Mouse (Mus musculus): ENCODE results near the gene Clec2e. TPM values are rescaled to one million over a fixed set of nuclear protein-coding genes. Genes with fewer than 3 reads are reported as not detected.
A peak's percentile ranks its signal among the peaks of the same experiment; 100 is the strongest.
"Not testable (repeated sequence)": the region's sequence is repeated elsewhere in the genome, so short reads cannot be mapped to it uniquely, and the experiment has no call there.

The Clec2e gene
- polyA plus RNA-seq, 1 experiment from 2014 or later: not detected

DNA sequence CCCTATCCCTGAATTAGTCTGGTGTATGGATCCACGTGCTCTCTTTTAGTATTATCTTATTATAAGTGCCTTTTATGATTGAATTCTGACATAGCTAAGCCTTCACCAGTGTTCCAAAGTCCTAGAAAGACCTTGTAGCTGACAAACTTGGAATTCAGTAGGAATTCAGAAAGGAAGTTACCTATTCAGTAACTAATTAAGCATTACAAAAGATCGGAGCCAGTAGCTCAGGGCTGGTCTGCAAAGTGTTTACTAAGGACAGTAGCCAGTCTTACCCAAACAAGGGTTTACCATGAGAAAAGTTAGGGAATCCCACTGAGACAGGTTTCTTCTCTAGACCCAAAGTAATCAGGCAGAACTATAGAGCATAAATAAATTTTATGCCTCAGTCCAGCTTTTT, 14.7 kb downstream of the Clec2e start:
- not testable (repeated sequence) for H3K4me1 ChIP-seq (ENCODE audit: control insufficient read depth, insufficient read depth, low read length); ATAC-seq (ENCODE audit: insufficient number of reproducible peaks, insufficient read depth, low FRiP score, low read depth); H3K27me3 ChIP-seq (ENCODE audit: control insufficient read depth, insufficient read depth, low read length); H3K4me2 ChIP-seq (replicated peaks; ENCODE audit: low read depth, low read length); H3K4me3 ChIP-seq (ENCODE audit: low read depth, low read length); H3K9ac ChIP-seq (replicated peaks; ENCODE audit: low read depth, low read length); H3K9me3 ChIP-seq (ENCODE audit: control insufficient read depth, low read depth, low read length); H3K36me3 ChIP-seq (ENCODE audit: control insufficient read depth, insufficient read depth, low read length); H3K27ac ChIP-seq (ENCODE audit: low read length)
- 79% methylated on average over 2 of the region's 2 CpGs for WGBS

- Histone ChIP-seq H3K36me3 (ENCODE audit: control insufficient read depth, insufficient read depth, low read length) (no peaks in the 10 kb centered on the region), H3K9ac (replicated peaks; ENCODE audit: low read depth, low read length) (no peak overlapping the region), H3K27me3 (ENCODE audit: control insufficient read depth, insufficient read depth, low read length) (no peaks in the 10 kb centered on the region), H3K4me2 (replicated peaks; ENCODE audit: low read depth, low read length) (no peak overlapping the region), H3K4me3 (ENCODE audit: low read depth, low read length) (no peak overlapping the region), H3K9me3 (ENCODE audit: control insufficient read depth, low read depth, low read length) (no peaks in the 10 kb centered on the region), H3K4me1 (ENCODE audit: control insufficient read depth, insufficient read depth, low read length) (no peaks in the 10 kb centered on the region), H3K27ac (ENCODE audit: low read length) (no peak overlapping the region)
- no peak for ATAC-seq (ENCODE audit: insufficient number of reproducible peaks, insufficient read depth, low FRiP score, low read depth)
- WGBS: 90% methylated on average over 6 of the region's 6 CpGs
These were observed 15.6 kb downstream of the Clec2e start for GRCm38 (mm10) chr6:129085098-129085497.

DNA sequence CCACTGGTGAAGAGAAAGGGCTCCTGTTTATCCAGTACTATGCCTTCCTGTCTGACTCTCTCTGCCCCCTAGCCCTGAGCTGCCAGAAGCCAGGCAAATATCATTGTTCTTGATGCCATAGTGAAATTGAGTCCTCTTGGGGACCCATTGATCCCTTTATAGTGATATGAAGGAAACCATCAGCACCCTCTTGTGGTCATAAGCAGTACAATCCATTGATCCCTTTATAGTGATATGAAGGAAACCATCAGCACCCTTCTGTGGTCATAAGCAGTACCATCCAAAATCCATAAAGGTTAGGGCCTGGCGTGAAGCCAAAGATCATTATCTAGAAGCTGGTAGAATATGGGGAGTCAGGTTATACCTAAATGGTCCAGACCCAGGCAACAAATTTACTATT, 33.7 kb downstream of the Clec2e start:
- ATAC-seq (ENCODE audit: insufficient number of reproducible peaks, insufficient read depth, low FRiP score, low read depth): peak; percentile 65; the same call in 1 of the 2 replicates
- Histone ChIP-seq H3K27me3 (ENCODE audit: control insufficient read depth, insufficient read depth, low read length) (no peaks in the 10 kb centered on the region), H3K9ac (replicated peaks; ENCODE audit: low read depth, low read length) (no peak overlapping the region), H3K36me3 (ENCODE audit: control insufficient read depth, insufficient read depth, low read length) (no peaks in the 10 kb centered on the region), H3K4me1 (ENCODE audit: control insufficient read depth, insufficient read depth, low read length) (no peaks in the 10 kb centered on the region), H3K4me2 (replicated peaks; ENCODE audit: low read depth, low read length) (no peak overlapping the region), H3K4me3 (ENCODE audit: low read depth, low read length) (no peak overlapping the region), H3K27ac (ENCODE audit: low read length) (no peak overlapping the region), H3K9me3 (ENCODE audit: control insufficient read depth, low read depth, low read length) (no peaks in the 10 kb centered on the region; the same call in 1 of the 2 replicates)
- WGBS: 70% methylated on average over 1 of the region's 1 CpGs

GRCm38 (mm10) chr6:129066530-129066929, 34.2 kb downstream of the Clec2e start:
- no peak for ATAC-seq (ENCODE audit: insufficient number of reproducible peaks, insufficient read depth, low FRiP score, low read depth)
- Histone ChIP-seq H3K9me3 (ENCODE audit: control insufficient read depth, low read depth, low read length) (no peaks in the 10 kb centered on the region; the same call in 1 of the 2 replicates), H3K27ac (ENCODE audit: low read length) (no peak overlapping the region), H3K36me3 (ENCODE audit: control insufficient read depth, insufficient read depth, low read length) (no peaks in the 10 kb centered on the region), H3K27me3 (ENCODE audit: control insufficient read depth, insufficient read depth, low read length) (no peaks in the 10 kb centered on the region), H3K4me3 (ENCODE audit: low read depth, low read length) (no peak overlapping the region), H3K9ac (replicated peaks; ENCODE audit: low read depth, low read length) (no peak overlapping the region), H3K4me1 (ENCODE audit: control insufficient read depth, insufficient read depth, low read length) (no peaks in the 10 kb centered on the region), H3K4me2 (replicated peaks; ENCODE audit: low read depth, low read length) (no peak overlapping the region)

DNA sequence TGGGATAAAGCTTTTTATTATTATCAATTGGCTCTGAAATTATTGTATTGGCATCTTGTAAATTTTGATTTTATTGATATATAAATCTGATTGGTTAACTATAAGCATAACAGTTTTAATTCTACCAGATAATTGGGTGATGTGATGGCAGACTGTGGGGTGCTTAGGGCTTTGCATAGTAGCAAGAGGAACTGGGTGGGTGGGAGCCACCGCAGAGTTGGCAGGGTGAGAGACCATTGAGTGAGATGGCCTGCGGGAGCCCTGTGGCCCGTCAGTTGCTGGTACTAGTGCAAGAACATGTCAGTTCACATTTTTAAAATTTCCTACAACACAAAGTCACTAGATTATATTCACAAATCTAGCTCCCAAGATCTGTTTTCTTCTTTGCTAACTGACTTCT, 34.9 kb downstream of the Clec2e start:
- no peak overlapping the region for H3K4me3 ChIP-seq (ENCODE audit: low read depth, low read length)
- no peaks in the 10 kb centered on the region for H3K27me3 ChIP-seq (ENCODE audit: control insufficient read depth, insufficient read depth, low read length)
- no peaks in the 10 kb centered on the region for H3K36me3 ChIP-seq (ENCODE audit: control insufficient read depth, insufficient read depth, low read length)
- H3K9ac ChIP-seq (replicated peaks; ENCODE audit: low read depth, low read length): no peak overlapping the region
- H3K27ac ChIP-seq (ENCODE audit: low read length): no peak overlapping the region
- ATAC-seq (ENCODE audit: insufficient number of reproducible peaks, insufficient read depth, low FRiP score, low read depth): no peak
- WGBS: 86% methylated on average over 3 of the region's 3 CpGs
- H3K9me3 ChIP-seq (ENCODE audit: control insufficient read depth, low read depth, low read length): no peaks in the 10 kb centered on the region
- H3K4me1 ChIP-seq (ENCODE audit: control insufficient read depth, insufficient read depth, low read length): no peaks in the 10 kb centered on the region
- H3K4me2 ChIP-seq (replicated peaks; ENCODE audit: low read depth, low read length): no peak overlapping the region

GRCm38 (mm10) chr6:129065407-129065806, 35.3 kb downstream of the Clec2e start:
- no peaks in the 10 kb centered on the region for H3K9me3 ChIP-seq (ENCODE audit: control insufficient read depth, low read depth, low read length)
- H3K4me1 ChIP-seq (ENCODE audit: control insufficient read depth, insufficient read depth, low read length): no peaks in the 10 kb centered on the region
- 80% methylated on average over 3 of the region's 3 CpGs for WGBS
- H3K4me3 ChIP-seq (ENCODE audit: low read depth, low read length): no peak overlapping the region
- no peaks in the 10 kb centered on the region for H3K27me3 ChIP-seq (ENCODE audit: control insufficient read depth, insufficient read depth, low read length)
- H3K4me2 ChIP-seq (replicated peaks; ENCODE audit: low read depth, low read length): no peak overlapping the region
- H3K27ac ChIP-seq (ENCODE audit: low read length): no peak overlapping the region
- no peak overlapping the region for H3K9ac ChIP-seq (replicated peaks; ENCODE audit: low read depth, low read length)
- no peaks in the 10 kb centered on the region for H3K36me3 ChIP-seq (ENCODE audit: control insufficient read depth, insufficient read depth, low read length)
- ATAC-seq (ENCODE audit: insufficient number of reproducible peaks, insufficient read depth, low FRiP score, low read depth): no peak

DNA sequence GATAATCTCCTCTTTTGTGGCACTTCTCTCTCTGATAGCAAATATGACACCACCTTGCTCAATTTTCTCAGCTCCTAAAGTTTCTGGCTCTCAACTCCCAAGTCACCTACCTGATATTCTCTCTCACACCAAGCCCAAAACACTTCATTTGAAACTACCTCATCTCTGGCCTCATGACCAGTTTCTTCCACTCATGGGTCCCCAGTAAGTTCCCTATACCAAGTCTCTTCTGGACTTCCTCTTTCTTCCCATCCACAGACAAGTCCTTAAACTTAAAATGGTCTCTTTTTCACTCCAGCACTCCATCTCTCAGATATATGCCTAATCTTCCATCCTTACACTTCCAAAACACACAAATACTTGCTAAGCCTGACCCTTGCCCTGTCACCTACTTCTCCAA, 42.7 kb downstream of the Clec2e start:
- no peak for ATAC-seq (ENCODE audit: insufficient number of reproducible peaks, insufficient read depth, low FRiP score, low read depth)
- H3K9me3 ChIP-seq (ENCODE audit: control insufficient read depth, low read depth, low read length): no peaks in the 10 kb centered on the region
- H3K4me3 ChIP-seq (ENCODE audit: low read depth, low read length): no peak overlapping the region
- H3K27ac ChIP-seq (ENCODE audit: low read length): no peak overlapping the region
- no peaks in the 10 kb centered on the region for H3K4me1 ChIP-seq (ENCODE audit: control insufficient read depth, insufficient read depth, low read length)
- H3K36me3 ChIP-seq (ENCODE audit: control insufficient read depth, insufficient read depth, low read length): no peaks in the 10 kb centered on the region
- H3K4me2 ChIP-seq (replicated peaks; ENCODE audit: low read depth, low read length): no peak overlapping the region
- no peaks in the 10 kb centered on the region for H3K27me3 ChIP-seq (ENCODE audit: control insufficient read depth, insufficient read depth, low read length)
- no peak overlapping the region for H3K9ac ChIP-seq (replicated peaks; ENCODE audit: low read depth, low read length)

- Histone ChIP-seq H3K9me3 (ENCODE audit: control insufficient read depth, low read depth, low read length) (no peaks in the 10 kb centered on the region), H3K27me3 (ENCODE audit: control insufficient read depth, insufficient read depth, low read length) (no peaks in the 10 kb centered on the region), H3K4me3 (ENCODE audit: low read depth, low read length) (no peak overlapping the region), H3K27ac (ENCODE audit: low read length) (no peak overlapping the region), H3K36me3 (ENCODE audit: control insufficient read depth, insufficient read depth, low read length) (no peaks in the 10 kb centered on the region), H3K4me2 (replicated peaks; ENCODE audit: low read depth, low read length) (no peak overlapping the region), H3K9ac (replicated peaks; ENCODE audit: low read depth, low read length) (no peak overlapping the region), H3K4me1 (ENCODE audit: control insufficient read depth, insufficient read depth, low read length) (no peaks in the 10 kb centered on the region)
- 69% methylated on average over 3 of the region's 3 CpGs for WGBS
- ATAC-seq (ENCODE audit: insufficient number of reproducible peaks, insufficient read depth, low FRiP score, low read depth): no peak
These were observed 44.5 kb downstream of the Clec2e start for GRCm38 (mm10) chr6:129056237-129056636.

GRCm38 (mm10) chr6:129051731-129052130, 49.0 kb downstream of the Clec2e start:
- H3K4me3 ChIP-seq (ENCODE audit: low read depth, low read length): no peak overlapping the region
- no peak for ATAC-seq (ENCODE audit: insufficient number of reproducible peaks, insufficient read depth, low FRiP score, low read depth)
- no peak overlapping the region for H3K27ac ChIP-seq (ENCODE audit: low read length)
- peaks cover 2% of the 10 kb centered on the region; the same call in 1 of the 2 replicates for H3K4me1 ChIP-seq (ENCODE audit: control insufficient read depth, insufficient read depth, low read length)
- H3K4me2 ChIP-seq (replicated peaks; ENCODE audit: low read depth, low read length): no peak overlapping the region
- no peak overlapping the region for H3K9ac ChIP-seq (replicated peaks; ENCODE audit: low read depth, low read length)
- no peaks in the 10 kb centered on the region for H3K9me3 ChIP-seq (ENCODE audit: control insufficient read depth, low read depth, low read length)
- no peaks in the 10 kb centered on the region for H3K36me3 ChIP-seq (ENCODE audit: control insufficient read depth, insufficient read depth, low read length)
- H3K27me3 ChIP-seq (ENCODE audit: control insufficient read depth, insufficient read depth, low read length): no peaks in the 10 kb centered on the region
- WGBS: 83% methylated on average over 5 of the region's 5 CpGs

Measured in stomach, embryonic 14.5 days (tissue).